Mouse (Mus musculus) lung, embryonic 14.5 days (tissue): ENCODE data around the gene Usp17lb. TPM values are rescaled to one million over a fixed set of nuclear protein-coding genes. Genes with fewer than 3 reads are reported as not detected.
"Not testable (repeated sequence)": the region's sequence is repeated elsewhere in the genome, so short reads cannot be mapped to it uniquely, and the experiment has no call there.

Experiments
- ATAC-seq: fragments of 200-750 bp; cut with Nextera tagmentation; 2 replicates; pipeline ENCODE4 v1.8.0; 2017; ENCODE audit warnings: mild to moderate bottlenecking, moderate TSS enrichment, moderate library complexity; ENCODE audit not compliant: insufficient read depth
- DNase-seq: peaks from one replicate; pipeline ENCODE4 v3.0.0-alpha.2; 2015
- H3K27ac ChIP-seq: fragments of 300-500 bp; sonication (generic); 2 replicates; pipeline ENCODE4 v1.5.1; 2014; ENCODE audit warnings: low read depth, mild to moderate bottlenecking, moderate library complexity
- H3K27me3 ChIP-seq: fragments of 300-500 bp; sonication (generic); 2 replicates; pipeline ENCODE4 v1.6.1; 2014; ENCODE audit warnings: low read length, control low read depth; ENCODE audit not compliant: insufficient read depth
- H3K36me3 ChIP-seq: fragments of 300-500 bp; sonication (generic); 2 replicates; pipeline ENCODE4 v1.6.1; 2014; ENCODE audit warnings: control low read depth; ENCODE audit not compliant: insufficient read depth
- H3K4me1 ChIP-seq: fragments of 300-500 bp; sonication (generic); 2 replicates; pipeline ENCODE4 v1.6.1; 2014; ENCODE audit warnings: antibody characterized with exemption, control low read depth; ENCODE audit not compliant: insufficient read depth
- H3K4me2 ChIP-seq: fragments of 300-500 bp; sonication (generic); 2 replicates; pipeline ENCODE4 v1.6.1; 2014; ENCODE audit warnings: mild to moderate bottlenecking
- H3K4me3 ChIP-seq: fragments of 300-500 bp; sonication (generic); 2 replicates; pipeline ENCODE4 v1.5.1; 2014; ENCODE audit warnings: low read depth, low read length
- H3K9ac ChIP-seq: fragments of 300-500 bp; sonication (generic); 2 replicates; pipeline ENCODE4 v1.6.1; 2014
- H3K9me3 ChIP-seq: fragments of 300-500 bp; sonication (generic); 2 replicates; pipeline ENCODE4 v1.6.1; 2016; ENCODE audit warnings: low read depth, low read length, control low read depth
- CTCF ChIP-seq: IDR thresholded peaks from 2 replicates; pipeline ENCODE4 v1.5.1; 2016; ENCODE audit warnings: antibody characterized with exemption, low read depth
- WGBS: fragments of 180-500 bp; shearing (Covaris S2); extraction: QIAGEN DNeasy Blood & Tissue Kit; methylation state at CpG from one replicate; pipeline ENCODE4 v1.1.7; 2014; 5-methylcytosine and 5-hydroxymethylcytosine counted together
- polyA plus RNA-seq: library from polyadenylated mRNA; unstranded; fragments of >200 nt; fragmentation: Nextera tagmentation; extraction: Ambion mirVana; gene quantifications from 2 replicates; pipeline ENCODE4 v1.2.1, GENCODE M21; 2014

Gene Usp17lb
- polyA plus RNA-seq, 1 experiment from 2014 or later = not detected

DNA sequence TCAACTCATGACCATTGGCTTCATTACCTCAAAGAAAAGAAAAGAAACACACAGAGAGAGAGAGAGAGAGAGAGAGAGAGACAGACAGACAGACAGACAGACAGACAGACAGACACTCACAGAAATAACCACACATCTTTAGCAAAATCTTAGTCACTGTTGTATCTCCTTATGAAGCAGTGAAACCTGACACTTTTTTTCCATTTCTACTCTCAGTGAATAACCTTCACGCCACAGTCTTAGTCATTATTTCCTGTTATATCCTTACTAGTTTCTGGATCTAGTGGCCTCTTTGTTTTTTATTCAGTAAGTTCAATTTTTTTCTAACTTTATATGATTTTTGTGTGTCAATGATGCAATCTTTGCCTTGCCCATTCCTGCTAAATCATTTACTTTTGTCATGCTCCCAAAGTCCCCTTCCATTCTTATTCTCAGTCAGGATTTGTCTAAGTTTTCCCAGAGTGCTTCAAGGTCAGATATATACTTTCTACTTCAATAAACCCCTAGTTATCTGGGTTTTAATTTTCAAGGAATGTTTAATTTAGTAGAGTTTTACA is 1.4 kb upstream of the Usp17lb start:
- Histone ChIP-seq H3K4me1 (no peaks in the 10 kb centered on the region), H3K27me3 (no peaks in the 10 kb centered on the region), H3K9me3 (no peaks in the 10 kb centered on the region), H3K36me3 (no peaks in the 10 kb centered on the region), H3K4me3 (no peak overlapping the region), H3K4me2 (no peak overlapping the region), H3K27ac (no peak overlapping the region), H3K9ac (no peak overlapping the region)
- ATAC-seq (no peak), DNase-seq (no peak)
- WGBS = 54% methylated on average over 1 of the region's 1 CpGs
- TF ChIP-seq CTCF = no peak

DNA sequence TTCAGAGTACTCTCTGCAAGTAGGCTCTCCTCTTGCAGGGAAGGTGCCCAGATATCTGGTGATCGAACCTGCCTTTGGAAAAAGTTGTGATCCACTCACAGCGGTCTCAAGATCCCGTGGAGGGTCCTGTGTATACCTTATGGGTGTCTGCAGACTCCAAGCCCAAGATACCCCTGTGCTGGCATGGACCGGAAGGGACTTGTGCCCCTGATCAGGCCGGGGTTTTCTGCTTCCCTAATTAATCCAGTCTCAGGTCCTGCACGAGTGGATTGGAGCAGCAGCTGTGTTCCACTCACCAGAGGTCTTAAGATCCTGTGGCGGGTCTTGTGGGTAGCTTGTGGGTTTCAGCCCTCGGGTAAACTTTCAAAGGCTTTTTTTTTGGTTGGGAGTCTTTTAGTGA is 32.1 kb downstream of the Usp17lb start:
- not testable (repeated sequence) for H3K27me3 ChIP-seq, DNase-seq, H3K27ac ChIP-seq, H3K9ac ChIP-seq, H3K4me1 ChIP-seq, H3K36me3 ChIP-seq, H3K4me3 ChIP-seq, H3K9me3 ChIP-seq, H3K4me2 ChIP-seq, ATAC-seq
- WGBS = 79% methylated on average over 8 of the region's 8 CpGs

DNA sequence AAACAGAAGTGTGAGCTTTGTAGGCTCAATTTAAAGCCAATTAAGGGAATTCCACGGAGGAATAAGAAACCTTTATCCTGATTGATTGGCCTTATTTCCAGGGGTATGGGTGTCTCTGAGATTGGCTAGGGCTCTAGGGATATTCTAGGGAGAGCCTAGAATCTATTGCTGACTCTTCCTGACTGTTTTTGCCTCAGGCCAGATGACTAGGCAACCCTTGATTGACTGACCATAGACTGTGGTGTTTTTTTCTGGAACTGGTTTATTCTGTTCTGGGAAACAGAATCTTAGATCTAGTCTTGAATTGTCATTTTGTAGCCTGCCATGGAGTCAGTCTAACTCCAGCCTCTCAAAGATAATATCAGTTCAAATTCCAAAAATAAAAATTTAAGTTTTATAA is 51.6 kb downstream of the Usp17lb start:
- Histone ChIP-seq H3K4me2 (no peak overlapping the region), H3K36me3 (no peaks in the 10 kb centered on the region), H3K9me3 (no peaks in the 10 kb centered on the region), H3K4me3 (no peak overlapping the region), H3K9ac (no peak overlapping the region), H3K27me3 (no peaks in the 10 kb centered on the region), H3K27ac (no peak overlapping the region), H3K4me1 (no peaks in the 10 kb centered on the region)
- WGBS = 71% methylated on average over 1 of the region's 1 CpGs
- TF ChIP-seq CTCF = no peak
- ATAC-seq (no peak), DNase-seq (no peak)

Other genes with a start within 250 kb of the Usp17lb start
- not detected in 2 replicates for gene Olfr655, start 240.8 kb downstream of the Usp17lb start, polyA plus RNA-seq
- not detected in 2 replicates for gene Olfr656, start 228.6 kb downstream of the Usp17lb start, polyA plus RNA-seq
- gene Olfr657, start 217.8 kb downstream of the Usp17lb start, polyA plus RNA-seq = not detected in 2 replicates
- gene Olfr658, start 195.3 kb downstream of the Usp17lb start, polyA plus RNA-seq = 0.07 TPM in 1 of 2 replicates, not detected in the other
- not detected in 2 replicates for gene Olfr659, start 175.8 kb downstream of the Usp17lb start, polyA plus RNA-seq
- gene Olfr661, start 156.1 kb downstream of the Usp17lb start, polyA plus RNA-seq = not detected in 2 replicates
- not detected in 2 replicates for gene Usp17le, start 65.1 kb downstream of the Usp17lb start, polyA plus RNA-seq
- not detected in 2 replicates for gene Usp17la, start 14.4 kb upstream of the Usp17lb start, polyA plus RNA-seq
- gene Olfr665, start 35.4 kb upstream of the Usp17lb start, polyA plus RNA-seq = not detected in 2 replicates
- not detected in 2 replicates for gene Olfr666, start 53.3 kb upstream of the Usp17lb start, polyA plus RNA-seq
- gene Olfr667, start 78.9 kb upstream of the Usp17lb start, polyA plus RNA-seq = not detected in 2 replicates
- not detected in 2 replicates for gene Olfr668, start 85.5 kb upstream of the Usp17lb start, polyA plus RNA-seq
- not detected in 2 replicates for gene Olfr669, start 91.6 kb upstream of the Usp17lb start, polyA plus RNA-seq
- gene Olfr670, start 120.0 kb upstream of the Usp17lb start, polyA plus RNA-seq = not detected in 2 replicates
- gene Olfr671, start 136.5 kb upstream of the Usp17lb start, polyA plus RNA-seq = not detected in 2 replicates
- gene Olfr672, start 159.4 kb upstream of the Usp17lb start, polyA plus RNA-seq = not detected in 2 replicates
- gene Olfr675, start 185.9 kb upstream of the Usp17lb start, polyA plus RNA-seq = not detected in 2 replicates
- gene Olfr676, start 190.1 kb upstream of the Usp17lb start, polyA plus RNA-seq = not detected in 2 replicates
- not detected in 2 replicates for gene Olfr677, start 208.8 kb upstream of the Usp17lb start, polyA plus RNA-seq
- gene Olfr678, start 221.9 kb upstream of the Usp17lb start, polyA plus RNA-seq = not detected in 2 replicates
- gene Olfr679, start 238.6 kb upstream of the Usp17lb start, polyA plus RNA-seq = not detected in 2 replicates